Mouse (Mus musculus) hindbrain, embryonic 16.5 days (tissue): ENCODE results near the gene Card11. TPM values are rescaled to one million over a fixed set of nuclear protein-coding genes. Genes with fewer than 3 reads are reported as not detected.

Experiments
- ATAC-seq: fragments of 200-750 bp; cut with Nextera tagmentation; 2 replicates; pipeline ENCODE4 v1.8.0; 2017; ENCODE audit warnings: moderate TSS enrichment, moderate library complexity
- H3K27ac ChIP-seq: fragments of 300-500 bp; sonication (generic); 2 replicates; pipeline ENCODE4 v1.5.1; 2014; ENCODE audit warnings: low read depth, mild to moderate bottlenecking, control low read depth, low read length, moderate library complexity
- H3K27me3 ChIP-seq: fragments of 300-500 bp; sonication (generic); replicated peaks from 2 replicates; pipeline ENCODE4 v1.6.1; 2014; ENCODE audit warnings: low read length; ENCODE audit not compliant: control insufficient read depth, insufficient read depth
- H3K36me3 ChIP-seq: fragments of 300-500 bp; sonication (generic); 2 replicates; pipeline ENCODE4 v1.6.1; 2014; ENCODE audit warnings: mild to moderate bottlenecking, low read length, moderate library complexity, mixed read lengths; ENCODE audit not compliant: control insufficient read depth, insufficient read depth
- H3K4me1 ChIP-seq: fragments of 300-500 bp; sonication (generic); 2 replicates; pipeline ENCODE4 v1.6.1; 2014; ENCODE audit warnings: low read depth, low read length; ENCODE audit not compliant: control insufficient read depth, insufficient read depth
- H3K4me2 ChIP-seq: fragments of 300-500 bp; sonication (generic); 2 replicates; pipeline ENCODE4 v1.6.1; 2014; ENCODE audit warnings: mild to moderate bottlenecking, low read length, control low read depth, moderate library complexity
- H3K4me3 ChIP-seq: fragments of 300-500 bp; sonication (generic); 2 replicates; pipeline ENCODE4 v1.5.1; 2014; ENCODE audit warnings: mild to moderate bottlenecking, low read length, control low read depth, moderate library complexity
- H3K9ac ChIP-seq: fragments of 300-500 bp; sonication (generic); 2 replicates; pipeline ENCODE4 v1.6.1; 2014; ENCODE audit warnings: low read depth, mild to moderate bottlenecking, control low read depth, low read length, moderate library complexity
- H3K9me3 ChIP-seq: fragments of 300-500 bp; sonication (generic); 2 replicates; pipeline ENCODE4 v1.6.1; 2014; ENCODE audit warnings: mild to moderate bottlenecking, low read length, moderate library complexity; ENCODE audit not compliant: control insufficient read depth
- WGBS: fragments of 180-500 bp; shearing (Covaris S2); extraction: QIAGEN DNeasy Blood & Tissue Kit; methylation state at CpG from one replicate; pipeline ENCODE4 v1.1.7; 2014; 5-methylcytosine and 5-hydroxymethylcytosine counted together
- polyA plus RNA-seq: library from polyadenylated mRNA; unstranded; fragments of >200 nt; fragmentation: Nextera tagmentation; extraction: Ambion mirVana; gene quantifications from 2 replicates; pipeline ENCODE4 v1.2.1, GENCODE M21; 2015

Gene Card11
- polyA plus RNA-seq, 1 experiment from 2014 or later: 0.26 TPM

DNA sequence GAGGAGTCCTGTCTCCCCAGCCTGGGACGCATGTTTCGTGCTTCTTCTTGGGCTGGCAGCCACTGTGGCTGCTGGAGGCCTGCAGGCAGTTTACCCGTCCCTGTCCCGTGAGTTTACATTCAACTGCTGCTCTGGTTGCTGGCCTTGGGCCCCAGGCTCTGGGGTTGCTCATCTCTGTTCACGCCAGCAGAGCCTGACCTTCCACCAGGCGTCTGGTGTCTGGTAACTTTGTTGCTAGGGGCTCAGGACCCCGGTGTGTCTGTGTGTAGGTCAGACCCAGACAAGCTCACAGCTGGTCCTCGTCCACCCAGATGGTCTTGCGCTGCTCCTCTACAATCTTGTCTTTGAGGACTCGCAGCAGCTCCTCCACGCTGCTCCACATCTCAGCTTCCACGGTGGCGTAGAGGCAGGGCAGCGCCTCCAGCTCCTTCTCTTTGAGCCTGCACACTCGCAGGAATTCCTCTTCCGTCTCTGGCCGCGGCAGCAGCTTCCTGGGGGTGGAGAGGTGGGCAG lies 127.3 kb downstream of the Card11 start:
- Histone ChIP-seq H3K27me3 (no peaks in the 10 kb centered on the region; the same call in 1 of the 2 replicates), H3K4me3 (no peak overlapping the region), H3K27ac (no peak overlapping the region; the same call in 1 of the 2 replicates), H3K9me3 (no peaks in the 10 kb centered on the region), H3K36me3 (no peaks in the 10 kb centered on the region), H3K4me1 (peaks cover 6% of the 10 kb centered on the region; the same call in 1 of the 2 replicates), H3K4me2 (peak overlapping the region; percentile 3; the same call in 1 of the 2 replicates), H3K9ac (no peak overlapping the region)
- WGBS: 27% methylated on average over 18 of the region's 18 CpGs
- 0 out of 2 replicates have a peak, but pooled peaks have one; percentile 27 for ATAC-seq

DNA sequence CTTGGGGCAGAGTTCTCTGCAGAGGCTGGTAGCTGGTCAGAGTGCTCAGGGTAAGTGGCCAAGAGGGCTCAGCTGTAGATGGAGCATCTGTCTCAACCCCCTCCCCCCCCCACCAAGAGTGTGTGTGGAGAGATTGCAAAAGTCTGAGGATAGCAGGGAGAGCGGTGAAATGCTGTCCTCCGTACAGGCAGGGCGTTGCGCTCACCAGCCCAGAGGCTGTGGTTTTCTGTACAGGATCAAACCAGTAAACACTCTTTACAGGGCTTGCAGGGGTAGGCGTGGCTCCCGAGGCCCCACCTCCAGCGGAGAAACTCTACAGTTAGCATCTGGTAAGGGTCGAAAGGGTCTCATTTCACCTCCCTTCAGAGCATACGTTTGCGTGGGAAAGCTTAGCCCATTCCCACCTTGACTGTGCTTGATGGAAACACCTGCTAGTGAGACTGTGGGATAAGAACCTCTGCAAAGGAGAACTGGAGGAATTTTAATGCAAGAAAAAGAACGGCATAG lies 127.8 kb downstream of the Card11 start:
- Histone ChIP-seq H3K27me3 (no peaks in the 10 kb centered on the region; the same call in 1 of the 2 replicates), H3K9ac (no peak overlapping the region), H3K9me3 (no peaks in the 10 kb centered on the region), H3K27ac (no peak overlapping the region), H3K4me2 (no peak overlapping the region; the same call in 1 of the 2 replicates), H3K4me1 (peaks cover 6% of the 10 kb centered on the region; the same call in 1 of the 2 replicates), H3K4me3 (no peak overlapping the region), H3K36me3 (no peaks in the 10 kb centered on the region)
- 31% methylated on average over 11 of the region's 11 CpGs for WGBS
- no peak for ATAC-seq

DNA sequence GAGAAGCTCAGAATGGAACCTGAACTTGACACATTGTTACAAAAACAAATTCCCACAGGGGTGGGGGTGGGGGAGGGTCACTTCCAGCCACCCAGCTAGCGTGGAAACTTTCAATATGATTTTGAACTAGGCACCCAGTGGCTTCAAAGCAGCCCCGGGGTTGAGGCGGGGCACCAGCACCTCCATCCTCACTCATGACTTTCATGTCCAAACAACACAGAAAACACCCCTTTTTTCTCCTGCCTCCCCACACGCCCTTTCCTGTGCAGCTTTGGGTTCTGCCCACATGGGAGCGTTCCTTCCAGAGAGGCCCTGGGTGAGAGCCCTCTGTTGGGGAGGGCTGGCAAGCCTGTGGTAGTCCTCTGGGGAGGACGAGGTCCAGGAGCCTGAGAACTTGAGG lies 129.1 kb downstream of the Card11 start:
- no peaks in the 10 kb centered on the region for H3K36me3 ChIP-seq
- H3K4me3 ChIP-seq: no peak overlapping the region
- no peak overlapping the region for H3K4me2 ChIP-seq
- 75% methylated on average over 6 of the region's 6 CpGs for whole genome bisulfite sequencing
- H3K9me3 ChIP-seq: no peaks in the 10 kb centered on the region
- no peak overlapping the region for H3K27ac ChIP-seq
- no peak for ATAC-seq
- no peaks in the 10 kb centered on the region; the same call in 1 of the 2 replicates for H3K27me3 ChIP-seq
- H3K9ac ChIP-seq: no peak overlapping the region
- H3K4me1 ChIP-seq: peaks cover 6% of the 10 kb centered on the region; the same call in 1 of the 2 replicates

DNA sequence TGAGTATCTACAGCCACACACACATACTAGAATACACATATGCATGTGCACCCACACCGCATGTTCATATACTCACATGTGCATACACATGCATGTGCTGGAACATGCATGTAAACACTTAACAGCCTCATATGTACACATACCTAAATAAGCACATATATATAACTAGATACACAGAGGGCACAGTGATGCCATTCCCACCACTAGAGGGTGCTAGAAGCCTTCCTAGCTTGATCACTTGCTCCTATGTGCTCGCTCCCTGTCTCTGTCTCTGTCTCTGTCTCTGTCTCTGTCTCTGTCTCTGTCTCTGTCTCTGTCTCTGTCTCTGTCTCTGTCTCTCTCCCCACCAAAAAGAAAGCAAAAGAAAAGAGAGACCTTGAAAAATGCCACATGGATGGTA lies 131.3 kb downstream of the Card11 start:
- Histone ChIP-seq H3K27ac (no peak overlapping the region), H3K4me1 (peaks cover 6% of the 10 kb centered on the region; the same call in 1 of the 2 replicates), H3K9ac (no peak overlapping the region), H3K9me3 (no peaks in the 10 kb centered on the region), H3K4me3 (no peak overlapping the region), H3K27me3 (no peaks in the 10 kb centered on the region; the same call in 1 of the 2 replicates), H3K4me2 (no peak overlapping the region), H3K36me3 (no peaks in the 10 kb centered on the region)
- no peak for ATAC-seq
- WGBS: 72% methylated on average over 2 of the region's 2 CpGs

DNA sequence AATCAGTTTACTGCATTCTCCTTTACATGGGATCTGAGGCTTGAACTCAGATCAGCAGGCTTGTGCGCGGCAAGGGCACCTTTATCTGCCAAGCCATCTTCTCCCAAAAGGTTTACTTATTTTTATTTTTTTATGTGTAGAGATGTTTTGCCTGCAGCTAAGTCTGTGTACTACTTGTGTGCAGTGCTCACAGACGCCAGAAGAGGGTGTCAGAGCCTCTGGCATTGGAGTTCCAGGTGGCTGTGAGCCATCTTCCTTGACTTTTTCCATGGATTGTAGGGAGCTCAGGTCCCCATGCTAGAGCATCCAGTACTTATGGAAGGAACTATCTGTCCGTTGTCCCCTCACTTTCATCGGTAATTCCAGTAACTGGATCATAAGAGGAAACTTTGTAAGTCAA lies 140.7 kb downstream of the Card11 start:
- H3K36me3 ChIP-seq: no peaks in the 10 kb centered on the region
- H3K27me3 ChIP-seq: no peaks in the 10 kb centered on the region
- no peak overlapping the region for H3K4me3 ChIP-seq
- H3K27ac ChIP-seq: no peak overlapping the region
- no peaks in the 10 kb centered on the region; the same call in 1 of the 2 replicates for H3K4me1 ChIP-seq
- WGBS: 92% methylated on average over 5 of the region's 5 CpGs
- H3K9ac ChIP-seq: no peak overlapping the region
- no peak overlapping the region for H3K4me2 ChIP-seq
- H3K9me3 ChIP-seq: no peaks in the 10 kb centered on the region
- ATAC-seq: no peak

DNA sequence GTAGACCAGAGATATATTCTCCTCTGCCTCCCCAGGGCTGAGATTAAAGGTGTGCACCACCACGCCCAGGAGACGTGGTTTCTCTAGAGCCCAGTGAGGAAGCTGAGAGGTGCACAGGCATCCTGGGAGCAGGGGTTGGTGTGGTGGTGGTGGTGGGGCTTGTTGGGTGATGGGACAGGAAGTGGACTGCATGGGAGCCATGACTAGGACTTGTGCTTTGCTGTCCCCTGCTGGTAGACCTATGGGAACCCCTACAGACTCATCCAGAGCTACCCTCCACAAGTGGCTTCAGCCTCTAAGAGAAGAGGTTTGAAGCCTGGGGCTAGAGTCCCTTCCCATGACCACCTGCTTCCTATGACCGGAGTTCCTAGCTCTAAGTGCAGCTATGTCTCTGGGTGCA lies 142.0 kb downstream of the Card11 start:
- Histone ChIP-seq H3K4me3 (no peak overlapping the region), H3K4me1 (no peaks in the 10 kb centered on the region; the same call in 1 of the 2 replicates), H3K9me3 (no peaks in the 10 kb centered on the region), H3K27me3 (no peaks in the 10 kb centered on the region), H3K4me2 (no peak overlapping the region), H3K36me3 (no peaks in the 10 kb centered on the region), H3K27ac (no peak overlapping the region), H3K9ac (no peak overlapping the region)
- no peak for ATAC-seq
- 96% methylated on average over 3 of the region's 3 CpGs for WGBS

DNA sequence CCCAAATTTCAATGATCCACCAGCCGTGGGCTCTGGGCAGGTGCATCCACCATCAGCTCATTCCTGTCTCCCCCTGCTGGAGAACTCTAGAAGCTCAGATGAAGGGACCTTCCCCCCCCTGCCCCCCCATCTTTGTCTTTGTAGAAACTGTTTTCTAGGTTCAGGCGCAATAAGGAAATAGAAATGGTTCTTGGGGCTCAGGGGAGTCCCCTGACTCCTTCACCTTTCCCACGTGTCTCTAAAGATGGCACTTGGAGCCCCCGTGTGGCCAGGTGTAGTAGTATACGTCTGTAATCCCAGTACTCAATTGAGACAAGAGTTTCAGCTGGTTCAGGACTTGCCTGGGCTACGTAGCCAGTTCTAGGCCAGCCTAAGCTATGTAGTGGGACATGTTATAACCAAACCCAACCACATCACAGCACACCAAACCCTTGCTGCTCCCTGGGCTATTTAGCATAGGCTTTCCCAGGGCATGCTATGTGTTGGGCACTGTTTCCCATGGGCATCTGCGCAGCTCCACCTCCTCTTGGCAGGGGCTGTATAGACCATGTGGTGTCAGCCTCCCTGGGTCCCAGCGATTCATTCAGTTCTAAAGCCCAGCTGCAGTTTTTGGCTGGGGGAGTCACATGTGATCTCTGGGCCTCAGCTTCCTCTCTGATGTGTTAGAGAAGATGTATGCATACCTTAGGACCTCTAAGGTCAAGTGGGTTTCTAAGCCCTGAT lies 142.8 kb downstream of the Card11 start:
- WGBS: 56% methylated on average over 8 of the region's 8 CpGs
- no peak for ATAC-seq
- Histone ChIP-seq H3K27me3 (no peaks in the 10 kb centered on the region), H3K9me3 (no peaks in the 10 kb centered on the region), H3K9ac (no peak overlapping the region), H3K4me1 (no peaks in the 10 kb centered on the region; the same call in 1 of the 2 replicates), H3K4me3 (no peak overlapping the region), H3K36me3 (no peaks in the 10 kb centered on the region), H3K4me2 (no peak overlapping the region), H3K27ac (no peak overlapping the region)

GRCm38 (mm10) chr5:140855909-140856530 lies 144.4 kb downstream of the Card11 start:
- no peak for ATAC-seq
- H3K4me1 ChIP-seq: no peaks in the 10 kb centered on the region; the same call in 1 of the 2 replicates
- no peak overlapping the region for H3K4me2 ChIP-seq
- no peak overlapping the region for H3K27ac ChIP-seq
- H3K4me3 ChIP-seq: no peak overlapping the region
- no peaks in the 10 kb centered on the region for H3K36me3 ChIP-seq
- H3K27me3 ChIP-seq: no peaks in the 10 kb centered on the region
- no peak overlapping the region for H3K9ac ChIP-seq
- H3K9me3 ChIP-seq: no peaks in the 10 kb centered on the region
- WGBS: 40% methylated on average over 11 of the region's 11 CpGs

DNA sequence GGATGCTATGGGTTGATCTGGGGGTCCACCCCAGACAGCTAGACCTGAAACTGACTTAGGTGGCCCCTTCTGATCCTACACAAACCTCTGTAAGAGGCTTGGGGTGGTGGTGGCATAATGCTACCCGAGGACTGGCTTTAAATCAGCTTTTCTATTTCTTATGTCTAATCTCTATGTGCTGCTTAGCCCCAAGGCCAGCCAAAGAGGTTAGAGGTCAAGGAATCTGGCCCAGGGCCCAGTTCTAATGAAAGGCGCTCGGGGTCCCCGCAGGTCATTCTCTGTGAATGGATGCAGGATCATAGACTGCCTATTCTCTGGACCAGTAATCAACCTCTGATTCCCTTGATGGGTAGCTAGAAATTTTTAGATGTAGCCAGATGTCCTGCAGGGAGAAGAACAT lies 145.7 kb downstream of the Card11 start:
- no peaks in the 10 kb centered on the region; the same call in 1 of the 2 replicates for H3K4me1 ChIP-seq
- ATAC-seq: no peak
- no peak overlapping the region for H3K27ac ChIP-seq
- H3K9me3 ChIP-seq: no peaks in the 10 kb centered on the region
- no peak overlapping the region for H3K9ac ChIP-seq
- H3K4me3 ChIP-seq: no peak overlapping the region
- H3K27me3 ChIP-seq: no peaks in the 10 kb centered on the region
- H3K36me3 ChIP-seq: no peaks in the 10 kb centered on the region
- WGBS: 83% methylated on average over 4 of the region's 4 CpGs
- no peak overlapping the region for H3K4me2 ChIP-seq
